Mouse (Mus musculus): Measurements from ENCODE around the gene Cabin1. TPM values are rescaled to one million over a fixed set of nuclear protein-coding genes. Genes with fewer than 3 reads are reported as not detected.

Cabin1 gene
- total RNA-seq, 1 experiment = 59.0 TPM

DNA sequence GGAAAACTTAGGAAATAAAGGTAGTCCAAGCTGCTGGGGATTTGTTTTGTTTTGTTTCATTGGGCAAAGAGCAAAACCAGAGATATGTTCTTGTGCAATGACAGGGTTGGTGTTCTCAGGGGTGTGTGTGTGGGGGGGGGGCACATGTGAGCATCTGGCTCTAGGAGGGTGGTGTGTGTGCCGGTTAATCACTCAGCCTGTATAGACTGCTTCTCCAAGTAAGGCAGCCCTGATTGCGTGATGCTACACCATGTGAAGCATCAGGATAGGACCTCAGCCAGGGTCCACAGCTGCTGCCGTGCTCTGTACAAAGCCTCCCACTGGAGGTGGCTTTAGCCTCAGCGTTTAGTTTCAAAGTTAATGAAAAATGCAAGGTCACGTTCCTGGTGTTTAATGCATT lies 131.1 kb downstream of the Cabin1 start:
- in situ Hi-C loops (cut with MboI; ENCODE audit: low sequenced_read_pairs in 2 of 2, unreplicated experiment in 2 of 2) = no loop called here
- no peak overlapping the region for H3K27ac ChIP-seq (ENCODE audit: insufficient read depth, low read depth, low read length, poor library complexity, severe bottlenecking)
- no peak overlapping the region for H3K9ac ChIP-seq (ENCODE audit: insufficient read depth, low read depth, low read length, poor library complexity, severe bottlenecking)
- H3K36me3 ChIP-seq (ENCODE audit: control insufficient read depth, insufficient read depth, low read length, poor library complexity, severe bottlenecking) = no peaks in the 10 kb centered on the region
- no peaks in the 10 kb centered on the region for H3K9me3 ChIP-seq (ENCODE audit: control insufficient read depth, insufficient read depth, low read depth, low read length)
- TF ChIP-seq HCFC1 (IDR thresholded peaks at IDR 0.05; ENCODE audit: borderline replicate concordance, insufficient read depth, low read length) = no peak
- no peak for TF ChIP-seq MAFK (IDR thresholded peaks at IDR 0.05; ENCODE audit: insufficient read depth, low read depth, low read length)
- TF ChIP-seq CHD2 (IDR thresholded peaks at IDR 0.05; ENCODE audit: low read depth, low read length) = no peak
- TF ChIP-seq ZNF384 (IDR thresholded peaks at IDR 0.05; ENCODE audit: low read depth, low read length) = no peak
- TF ChIP-seq ZC3H11A (IDR thresholded peaks at IDR 0.05; ENCODE audit: borderline replicate concordance, low read depth, low read length) = no peak
- H3K4me3 ChIP-seq (ENCODE audit: insufficient read depth in 1 of 2, low read depth in 1 of 2, low read length in 2 of 2, poor library complexity in 1 of 2, severe bottlenecking in 1 of 2) = no peak overlapping the region
- no peak for DNase-seq (ENCODE audit: low read depth, low spot score)
- H3K4me1 ChIP-seq (ENCODE audit: control insufficient read depth in 2 of 2, insufficient read depth in 2 of 2, low read length in 2 of 2, poor library complexity in 1 of 2) = peaks cover 3 to 21% of the 10 kb centered on the region in 2 experiments; a peak in 3 of 4 replicates

DNA sequence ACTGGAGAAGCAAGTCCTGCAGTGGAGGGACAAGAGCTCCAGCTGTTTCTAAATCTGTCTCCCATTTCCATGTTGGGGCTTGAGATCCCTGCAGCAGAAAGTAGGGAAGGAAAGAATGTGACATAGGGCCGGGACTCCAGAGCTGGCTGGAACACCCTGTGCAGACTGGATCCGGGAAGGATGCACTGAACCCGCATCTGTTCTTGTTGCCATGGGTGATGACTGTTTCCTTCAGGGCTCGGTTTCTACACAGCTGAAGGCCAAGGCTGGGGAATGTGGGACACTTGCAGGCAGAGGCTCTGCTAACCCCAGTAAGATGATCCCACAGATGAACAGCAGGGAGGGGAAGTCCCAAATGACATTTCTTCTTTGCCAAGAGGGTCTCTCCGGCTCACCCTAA lies 131.5 kb downstream of the Cabin1 start:
- Histone ChIP-seq H3K4me1 (ENCODE audit: control insufficient read depth in 2 of 2, insufficient read depth in 2 of 2, low read length in 2 of 2, poor library complexity in 1 of 2) (peaks cover 3 to 18% of the 10 kb centered on the region in 2 experiments; a peak in 3 of 4 replicates), H3K27ac (ENCODE audit: insufficient read depth, low read depth, low read length, poor library complexity, severe bottlenecking) (no peak overlapping the region), H3K4me3 (ENCODE audit: insufficient read depth in 1 of 2, low read depth in 1 of 2, low read length in 2 of 2, poor library complexity in 1 of 2, severe bottlenecking in 1 of 2) (no peak overlapping the region), H3K36me3 (ENCODE audit: control insufficient read depth, insufficient read depth, low read length, poor library complexity, severe bottlenecking) (no peaks in the 10 kb centered on the region), H3K9ac (ENCODE audit: insufficient read depth, low read depth, low read length, poor library complexity, severe bottlenecking) (no peak overlapping the region), H3K9me3 (ENCODE audit: control insufficient read depth, insufficient read depth, low read depth, low read length) (no peaks in the 10 kb centered on the region)
- in situ Hi-C loops (cut with MboI; ENCODE audit: low sequenced_read_pairs in 2 of 2, unreplicated experiment in 2 of 2) = no loop called here
- TF ChIP-seq CHD2 (IDR thresholded peaks at IDR 0.05; ENCODE audit: low read depth, low read length) = no peak
- no peak for TF ChIP-seq HCFC1 (IDR thresholded peaks at IDR 0.05; ENCODE audit: borderline replicate concordance, insufficient read depth, low read length)
- TF ChIP-seq ZC3H11A (IDR thresholded peaks at IDR 0.05; ENCODE audit: borderline replicate concordance, low read depth, low read length) = no peak
- TF ChIP-seq ZNF384 (IDR thresholded peaks at IDR 0.05; ENCODE audit: low read depth, low read length) = no peak
- TF ChIP-seq MAFK (IDR thresholded peaks at IDR 0.05; ENCODE audit: insufficient read depth, low read depth, low read length) = no peak
- no peak for DNase-seq (ENCODE audit: low read depth, low spot score)

DNA sequence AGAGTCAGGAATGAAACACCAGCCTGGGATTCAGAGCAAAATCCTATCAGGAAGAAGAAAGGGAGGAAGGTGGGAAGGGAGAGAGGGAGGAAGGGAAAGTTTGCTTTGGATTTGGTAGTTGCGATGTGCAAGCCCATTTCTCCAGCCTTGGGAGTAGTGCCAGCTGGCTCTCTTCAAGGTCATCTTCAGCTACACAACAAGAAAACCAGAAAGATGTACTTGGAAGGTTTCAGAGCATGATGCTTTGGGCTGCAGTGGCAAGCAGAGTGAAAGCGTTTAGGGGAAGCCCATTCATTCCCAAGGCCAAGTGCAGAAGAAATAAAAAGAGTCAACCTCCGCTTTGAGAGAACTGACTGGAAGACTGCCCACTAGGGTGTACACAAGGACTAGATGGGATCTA lies 136.7 kb downstream of the Cabin1 start:
- no peak overlapping the region for H3K27ac ChIP-seq (ENCODE audit: insufficient read depth, low read depth, low read length, poor library complexity, severe bottlenecking)
- H3K9ac ChIP-seq (ENCODE audit: insufficient read depth, low read depth, low read length, poor library complexity, severe bottlenecking) = no peak overlapping the region
- H3K36me3 ChIP-seq (ENCODE audit: control insufficient read depth, insufficient read depth, low read length, poor library complexity, severe bottlenecking) = no peaks in the 10 kb centered on the region
- no peak overlapping the region for H3K4me3 ChIP-seq (ENCODE audit: insufficient read depth in 1 of 2, low read depth in 1 of 2, low read length in 2 of 2, poor library complexity in 1 of 2, severe bottlenecking in 1 of 2)
- H3K4me1 ChIP-seq (ENCODE audit: control insufficient read depth in 2 of 2, insufficient read depth in 2 of 2, low read length in 2 of 2, poor library complexity in 1 of 2) = peaks cover 0 to 2% of the 10 kb centered on the region in 2 experiments; a peak in 1 of 4 replicates
- H3K9me3 ChIP-seq (ENCODE audit: control insufficient read depth, insufficient read depth, low read depth, low read length) = no peaks in the 10 kb centered on the region
- DNase-seq (ENCODE audit: low read depth, low spot score) = no peak
- in situ Hi-C loops (cut with MboI; ENCODE audit: low sequenced_read_pairs in 2 of 2, unreplicated experiment in 2 of 2) = no loop called here
- no peak for TF ChIP-seq HCFC1 (IDR thresholded peaks at IDR 0.05; ENCODE audit: borderline replicate concordance, insufficient read depth, low read length)
- no peak for TF ChIP-seq ZNF384 (IDR thresholded peaks at IDR 0.05; ENCODE audit: low read depth, low read length)

- in situ Hi-C loops (cut with MboI; ENCODE audit: low sequenced_read_pairs in 2 of 2, unreplicated experiment in 2 of 2) = no loop called here
Measured at GRCm38 (mm10) chr10:75626991-75627390, 137.2 kb downstream of the Cabin1 start.

DNA sequence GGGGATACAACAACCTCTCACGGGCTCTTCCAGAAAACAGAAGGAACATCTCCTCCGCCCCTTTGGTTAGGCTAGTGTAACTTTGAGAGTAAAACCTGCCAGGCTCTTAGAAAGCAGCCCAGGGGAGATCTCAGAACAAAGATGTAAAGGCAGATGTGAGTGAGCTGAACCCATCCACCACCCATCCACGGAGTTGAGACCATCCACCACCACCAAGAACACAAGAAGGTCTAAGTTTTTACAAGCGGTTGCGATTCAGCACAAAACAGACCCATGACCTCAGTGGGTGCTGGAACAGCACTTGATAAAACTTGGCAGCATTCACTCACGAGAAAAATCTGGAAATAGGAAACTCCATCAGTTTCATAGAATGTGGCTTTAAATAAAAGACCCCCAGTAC lies 138.2 kb downstream of the Cabin1 start:
- in situ Hi-C loops (cut with MboI; ENCODE audit: low sequenced_read_pairs in 2 of 2, unreplicated experiment in 2 of 2) = no loop called here
- TF ChIP-seq ZNF384 (IDR thresholded peaks at IDR 0.05; ENCODE audit: low read depth, low read length) = no peak
- TF ChIP-seq HCFC1 (IDR thresholded peaks at IDR 0.05; ENCODE audit: borderline replicate concordance, insufficient read depth, low read length) = no peak
- no peak for TF ChIP-seq ZC3H11A (IDR thresholded peaks at IDR 0.05; ENCODE audit: borderline replicate concordance, low read depth, low read length)
- TF ChIP-seq CHD2 (IDR thresholded peaks at IDR 0.05; ENCODE audit: low read depth, low read length) = no peak
- no peak for TF ChIP-seq MAFK (IDR thresholded peaks at IDR 0.05; ENCODE audit: insufficient read depth, low read depth, low read length)
- no peak overlapping the region for H3K27ac ChIP-seq (ENCODE audit: insufficient read depth, low read depth, low read length, poor library complexity, severe bottlenecking)
- no peak overlapping the region for H3K9ac ChIP-seq (ENCODE audit: insufficient read depth, low read depth, low read length, poor library complexity, severe bottlenecking)
- H3K4me1 ChIP-seq (ENCODE audit: control insufficient read depth in 2 of 2, insufficient read depth in 2 of 2, low read length in 2 of 2, poor library complexity in 1 of 2) = no peaks in the 10 kb centered on the region
- H3K4me3 ChIP-seq (ENCODE audit: insufficient read depth in 1 of 2, low read depth in 1 of 2, low read length in 2 of 2, poor library complexity in 1 of 2, severe bottlenecking in 1 of 2) = no peak overlapping the region
- no peaks in the 10 kb centered on the region for H3K36me3 ChIP-seq (ENCODE audit: control insufficient read depth, insufficient read depth, low read length, poor library complexity, severe bottlenecking)
- no peak for DNase-seq (ENCODE audit: low read depth, low spot score)
- no peaks in the 10 kb centered on the region for H3K9me3 ChIP-seq (ENCODE audit: control insufficient read depth, insufficient read depth, low read depth, low read length)

More at GRCm38 (mm10) chr10:75626991-75627390, 137.2 kb downstream of the Cabin1 start:
- no peaks in the 10 kb centered on the region for H3K9me3 ChIP-seq (ENCODE audit: control insufficient read depth, insufficient read depth, low read depth, low read length)
- no peak for TF ChIP-seq ZNF384 (IDR thresholded peaks at IDR 0.05; ENCODE audit: low read depth, low read length)
- TF ChIP-seq MAFK (IDR thresholded peaks at IDR 0.05; ENCODE audit: insufficient read depth, low read depth, low read length) = no peak
- TF ChIP-seq CHD2 (IDR thresholded peaks at IDR 0.05; ENCODE audit: low read depth, low read length) = no peak
- TF ChIP-seq ZC3H11A (IDR thresholded peaks at IDR 0.05; ENCODE audit: borderline replicate concordance, low read depth, low read length) = no peak
- TF ChIP-seq HCFC1 (IDR thresholded peaks at IDR 0.05; ENCODE audit: borderline replicate concordance, insufficient read depth, low read length) = no peak
- H3K27ac ChIP-seq (ENCODE audit: insufficient read depth, low read depth, low read length, poor library complexity, severe bottlenecking) = no peak overlapping the region
- H3K36me3 ChIP-seq (ENCODE audit: control insufficient read depth, insufficient read depth, low read length, poor library complexity, severe bottlenecking) = no peaks in the 10 kb centered on the region
- peaks cover 0 to 2% of the 10 kb centered on the region in 2 experiments; a peak in 1 of 4 replicates for H3K4me1 ChIP-seq (ENCODE audit: control insufficient read depth in 2 of 2, insufficient read depth in 2 of 2, low read length in 2 of 2, poor library complexity in 1 of 2)
- no peak overlapping the region for H3K9ac ChIP-seq (ENCODE audit: insufficient read depth, low read depth, low read length, poor library complexity, severe bottlenecking)
- no peak for DNase-seq (ENCODE audit: low read depth, low spot score)
- H3K4me3 ChIP-seq (ENCODE audit: insufficient read depth in 1 of 2, low read depth in 1 of 2, low read length in 2 of 2, poor library complexity in 1 of 2, severe bottlenecking in 1 of 2) = no peak overlapping the region
